Mouse (Mus musculus) left cerebral cortex, adult 9 months (tissue): ENCODE measurements around the gene Eno2.

Source experiments
- DNase-seq, 2 experiments: peaks; one replicate each; pipeline ENCODE4 v3.0.0; 2022; ENCODE audit warnings: low spot score in 2 of 2

The Eno2 gene

GRCm38 (mm10) chr6:124767536-124767919, 1.9 kb downstream of the Eno2 start:
- DNase-seq = no peak

DNA sequence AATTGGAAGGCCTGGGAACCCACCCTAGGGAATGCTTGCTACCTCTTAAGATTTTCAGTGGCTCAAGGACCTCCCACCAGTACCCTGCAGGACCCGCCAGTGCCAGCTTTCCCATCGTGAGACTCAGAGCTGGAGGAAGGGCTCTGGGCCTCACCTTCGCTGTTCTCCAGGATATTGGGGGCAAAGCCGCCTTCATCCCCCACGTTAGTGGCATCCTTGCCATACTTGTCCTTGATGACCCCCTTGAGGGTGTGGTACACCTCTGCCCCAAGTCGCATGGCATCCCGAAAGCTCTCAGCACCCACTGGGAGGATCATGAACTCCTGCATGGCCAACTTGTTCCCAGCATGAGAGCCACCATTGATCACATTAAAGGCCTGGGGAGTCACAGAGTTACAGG, 3.5 kb downstream of the Eno2 start:
- DNase-seq = no peak

DNA sequence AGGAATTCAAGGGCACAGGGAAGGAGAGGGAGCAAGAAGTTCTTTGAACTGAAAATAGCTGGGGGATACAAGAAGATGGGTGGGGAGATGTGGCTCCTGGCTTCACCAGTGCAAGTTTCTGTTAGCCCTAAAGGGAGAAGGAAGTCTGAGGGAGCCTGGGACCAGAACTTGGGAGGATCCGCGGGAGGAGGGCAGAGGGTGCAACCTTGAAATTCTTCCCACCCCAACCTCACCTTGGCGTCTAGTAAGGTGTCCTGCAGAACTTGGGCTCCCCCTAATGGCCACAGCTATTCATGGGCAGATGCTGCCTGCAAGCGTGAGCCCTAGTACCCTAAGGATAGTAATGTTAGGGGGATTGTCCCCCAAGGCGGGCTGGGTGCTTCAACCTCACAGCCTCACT, 10.2 kb downstream of the Eno2 start:
- DNase-seq = peak in 1 of 2 experiments; percentile 89

DNA sequence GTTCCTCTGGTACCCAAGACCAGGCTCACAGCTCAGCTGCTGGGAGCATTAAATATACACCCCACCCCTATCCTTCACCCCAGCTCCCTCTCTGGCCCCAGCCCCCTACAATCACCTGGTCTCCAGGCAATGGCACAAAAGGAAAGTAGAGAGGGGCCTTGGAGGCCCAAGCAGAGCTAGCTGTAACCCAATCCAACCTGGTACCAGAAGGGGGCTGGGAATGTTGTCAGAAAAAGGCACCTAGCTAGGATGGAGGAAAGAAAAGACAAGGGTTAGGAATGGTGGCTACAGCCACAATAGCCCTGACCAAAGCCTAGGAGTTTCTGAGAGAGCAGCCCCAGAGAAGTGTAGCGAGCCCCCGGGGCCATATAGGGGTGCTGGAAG, 10.6 kb downstream of the Eno2 start:
- no peak for DNase-seq

DNA sequence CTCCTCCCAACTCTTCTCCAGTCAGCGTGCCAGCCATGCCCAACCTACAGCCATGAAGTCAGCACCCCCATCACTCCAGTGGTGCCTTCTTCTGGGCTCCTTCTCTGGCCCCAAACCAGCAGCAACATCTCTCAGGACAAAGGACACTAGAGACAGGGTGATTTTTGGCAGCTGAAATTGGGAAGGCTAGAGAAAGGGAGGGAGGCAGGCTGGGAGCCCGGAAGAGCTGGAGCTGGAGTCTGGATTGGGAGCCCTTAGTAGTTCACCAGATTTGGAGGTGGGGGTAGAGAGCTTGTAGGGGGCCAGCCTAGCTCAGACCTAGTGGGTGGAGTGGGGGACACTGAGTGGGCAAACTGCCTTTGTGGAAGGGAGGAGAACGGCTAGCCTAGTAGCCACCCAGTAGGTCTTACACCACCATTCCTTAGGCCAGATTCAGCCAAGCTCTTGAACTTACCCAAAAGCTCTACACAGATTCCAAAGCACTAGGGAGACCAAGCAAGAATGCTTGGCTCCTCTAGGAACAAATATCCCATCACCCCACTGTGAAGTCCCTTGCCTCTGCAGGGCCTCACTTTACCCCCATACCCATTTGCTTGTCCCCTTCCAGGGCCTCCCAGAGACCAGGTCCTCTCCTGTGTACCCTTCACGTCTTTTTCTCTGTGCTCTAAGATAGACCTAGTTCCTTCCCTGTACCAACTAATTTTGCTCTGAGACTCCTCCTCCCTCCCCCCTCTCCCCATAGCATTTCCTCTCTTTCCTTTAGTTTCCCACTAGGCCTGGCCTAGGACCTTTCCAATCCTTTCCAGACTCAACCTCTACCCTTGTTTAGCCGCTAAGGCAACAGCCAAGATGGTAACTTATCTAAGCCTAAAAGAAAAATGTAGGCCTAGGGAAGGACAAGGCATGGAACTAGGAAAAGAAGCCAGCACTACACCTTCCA, 11.3 kb downstream of the Eno2 start:
- DNase-seq = peak in 1 of 2 experiments; percentile 62

DNA sequence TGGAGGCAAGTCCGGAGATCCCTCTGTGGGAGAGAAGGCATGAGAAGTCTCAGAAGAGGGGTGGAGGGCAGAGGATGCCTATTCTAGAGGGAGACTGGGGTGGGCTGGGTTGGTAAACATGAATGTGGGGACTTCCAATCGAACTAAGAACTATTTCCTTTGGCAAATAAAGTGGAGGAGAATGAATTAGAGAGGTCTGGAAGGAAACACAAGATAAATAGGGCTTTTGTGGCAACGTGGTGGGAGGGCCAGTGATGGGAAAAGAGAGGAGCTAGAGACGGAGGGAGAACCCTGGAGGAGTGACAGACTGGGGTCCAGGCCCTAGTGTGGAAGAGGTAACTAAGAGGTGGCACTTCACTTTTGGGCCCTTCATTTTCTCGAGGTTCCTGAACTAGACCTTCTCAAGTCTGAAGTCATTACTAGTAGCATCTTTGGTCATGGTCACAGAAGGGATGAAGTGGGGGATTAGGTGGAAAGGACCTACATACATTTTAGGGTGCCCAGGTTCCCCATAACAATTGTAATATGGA, 12.1 kb downstream of the Eno2 start:
- DNase-seq = no peak

- DNase-seq = peak in 1 of 2 experiments; percentile 77
Measured at GRCm38 (mm10) chr6:124756652-124757350, 12.7 kb downstream of the Eno2 start.

DNA sequence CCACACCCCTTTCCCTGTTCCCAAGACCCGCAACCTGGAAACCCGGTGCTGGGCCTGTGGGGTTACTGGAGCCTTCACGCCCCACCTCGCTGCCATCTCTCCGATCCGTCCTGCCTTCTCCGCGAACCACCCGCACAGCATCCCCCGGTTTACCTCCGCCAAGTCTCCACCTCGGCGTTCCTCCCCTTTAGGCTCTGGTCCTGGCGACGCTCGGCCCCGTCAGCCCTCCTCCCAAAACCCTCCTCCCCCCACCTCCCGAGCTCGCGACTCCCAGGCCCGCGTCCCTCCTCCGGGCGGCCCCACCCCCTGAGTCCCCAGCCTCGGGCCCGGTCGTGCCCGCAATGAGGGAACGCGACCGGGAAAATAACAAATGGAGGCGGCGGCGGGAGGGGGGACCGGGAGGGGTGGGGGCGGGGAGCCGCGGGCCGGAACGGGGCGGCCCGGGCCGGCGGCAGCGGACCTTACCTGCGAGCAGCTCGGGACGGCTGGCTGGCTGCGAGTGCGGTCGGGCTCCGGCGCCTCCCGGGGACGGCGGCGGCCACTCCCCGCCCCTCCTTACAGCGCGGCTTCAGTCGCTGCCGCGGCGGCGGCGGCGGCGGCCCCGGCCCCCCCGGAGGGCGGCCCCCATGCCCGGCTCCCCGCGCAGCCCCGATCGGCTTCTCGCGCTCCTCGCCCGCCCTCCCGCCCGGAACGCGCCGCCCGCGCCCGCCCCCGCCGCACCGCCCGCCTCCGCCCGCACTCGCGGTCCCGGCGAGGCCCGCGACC, 13.5 kb downstream of the Eno2 start, which contains the start of the genes Gm45234 and Atn1:
Gene Gm45234 (minus strand): TSS at position 191 of the 765 bp plus-strand sequence.
Gene Atn1 (minus strand): TSS at position 694 of the 765 bp plus-strand sequence.
- no peak for DNase-seq

GRCm38 (mm10) chr6:124755306-124755705, 14.2 kb downstream of the Eno2 start:
- DNase-seq = no peak

GRCm38 (mm10) chr6:124753861-124754260, 15.6 kb downstream of the Eno2 start:
- DNase-seq = no peak

DNA sequence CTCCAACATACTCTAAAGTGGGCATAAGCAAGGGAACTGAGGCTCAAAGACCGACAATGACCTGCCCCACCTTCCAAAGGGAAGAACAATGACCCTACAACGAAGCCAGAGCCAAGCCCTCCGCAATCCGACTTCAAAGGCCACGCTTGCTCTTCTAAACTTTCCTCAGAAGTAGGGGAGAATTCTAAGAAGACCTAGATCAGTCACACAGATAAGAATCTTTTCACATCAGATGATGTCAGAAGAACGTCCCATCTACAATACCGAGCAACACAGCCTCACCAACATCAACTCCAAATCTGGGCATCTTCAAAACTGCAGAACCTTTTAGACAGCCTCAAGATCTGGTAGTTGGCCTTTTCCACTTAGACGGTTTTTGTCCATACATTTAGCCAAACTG, 19.1 kb downstream of the Eno2 start:
- DNase-seq = no peak

DNA sequence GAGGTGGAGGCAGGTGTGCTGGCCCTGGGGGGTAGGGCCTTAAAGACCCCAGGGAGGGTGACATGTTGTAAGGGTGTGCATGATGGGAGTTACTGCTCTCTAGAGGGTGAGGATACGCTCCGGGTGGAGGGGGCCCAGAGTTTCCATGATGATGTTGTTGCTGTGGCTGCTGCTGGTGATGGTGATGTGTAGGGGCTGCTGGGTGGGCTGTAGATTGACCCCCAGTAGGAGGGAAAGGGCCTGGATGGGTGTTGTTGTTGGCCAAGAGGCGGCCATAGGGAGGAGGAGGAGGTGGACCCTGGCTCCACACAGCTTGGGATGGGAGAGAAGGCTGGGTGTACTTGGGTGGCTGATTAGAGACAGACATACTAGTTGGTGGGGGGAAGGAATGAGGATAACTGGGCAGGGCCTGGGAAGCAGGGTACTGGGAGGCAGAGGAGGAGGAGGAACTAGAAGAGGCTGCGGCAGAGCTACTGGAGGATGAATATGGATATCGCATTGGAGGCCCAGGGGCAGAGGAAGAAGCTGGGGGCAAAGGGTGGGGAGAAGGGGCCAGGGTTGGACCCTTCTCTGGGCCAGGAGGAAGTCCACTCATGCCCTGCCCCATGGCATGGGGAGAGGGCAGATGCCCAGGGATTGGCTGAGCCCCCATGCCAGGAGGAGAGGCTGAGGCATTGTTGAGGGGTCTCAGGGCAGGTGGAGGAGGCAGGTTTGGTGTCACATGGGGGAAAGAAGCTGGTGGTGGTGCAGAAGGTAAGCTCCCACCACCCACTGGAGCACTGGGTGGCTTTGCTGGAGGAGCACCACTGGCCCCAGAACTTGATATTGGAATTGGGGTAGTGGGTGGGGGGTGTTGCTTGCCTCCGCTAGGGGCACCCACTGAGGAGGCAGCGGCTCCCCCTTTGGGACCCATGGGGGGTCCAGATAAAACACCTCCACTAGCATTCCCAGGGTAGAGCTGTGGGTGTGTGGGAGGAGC, 22.5 kb downstream of the Eno2 start:
- DNase-seq = no peak

- DNase-seq = no peak
Measured at GRCm38 (mm10) chr6:124746296-124746605, 23.2 kb downstream of the Eno2 start.

DNA sequence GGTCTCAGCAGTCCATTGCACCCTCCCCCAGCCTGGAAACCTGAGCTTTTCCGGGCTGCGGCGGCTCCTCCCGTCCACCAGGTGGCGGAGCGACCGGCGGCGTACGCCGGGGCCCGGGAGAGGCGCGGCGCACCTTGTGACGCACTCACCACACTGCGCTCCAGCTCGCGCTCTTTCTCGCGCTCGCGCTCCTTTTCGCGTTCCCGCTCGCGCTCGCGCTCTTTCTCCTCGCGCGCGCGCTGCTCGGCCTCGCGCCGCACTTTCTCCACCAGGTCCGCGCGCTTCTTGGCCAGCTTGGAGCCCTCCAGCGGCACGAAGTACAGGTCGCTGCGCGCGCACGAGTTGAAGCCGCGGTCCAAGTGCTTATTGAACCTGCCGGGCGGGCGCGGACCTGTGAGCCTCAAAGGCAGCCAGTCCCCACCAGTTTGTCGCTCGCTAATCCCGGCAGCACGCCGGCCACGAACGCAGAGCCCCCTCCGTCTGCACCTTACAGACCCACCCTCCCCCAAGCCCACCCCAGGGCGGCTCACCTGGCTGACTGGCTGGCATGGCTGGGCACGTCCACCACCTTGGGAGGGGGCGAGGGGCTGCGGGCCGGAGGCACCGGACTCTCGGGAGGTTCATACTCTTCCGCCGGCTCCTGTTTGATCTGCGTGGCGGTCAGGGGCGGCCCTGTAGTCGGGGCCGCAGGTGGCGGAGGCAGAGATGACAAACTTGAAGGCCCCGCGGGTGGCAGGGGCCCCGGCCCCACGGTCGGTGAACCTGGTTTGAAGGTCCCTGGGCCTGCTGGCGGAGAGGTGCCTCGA, 23.8 kb downstream of the Eno2 start:
- peak; percentile 86 to 93 for DNase-seq

GRCm38 (mm10) chr6:124744755-124745321, 24.6 kb downstream of the Eno2 start:
- peak in 1 of 2 experiments; percentile 45 for DNase-seq

- DNase-seq = no peak
Measured at GRCm38 (mm10) chr6:124743647-124744046, 25.8 kb downstream of the Eno2 start.

- no peak for DNase-seq
Measured at GRCm38 (mm10) chr6:124742839-124743514, 26.5 kb downstream of the Eno2 start.

DNA sequence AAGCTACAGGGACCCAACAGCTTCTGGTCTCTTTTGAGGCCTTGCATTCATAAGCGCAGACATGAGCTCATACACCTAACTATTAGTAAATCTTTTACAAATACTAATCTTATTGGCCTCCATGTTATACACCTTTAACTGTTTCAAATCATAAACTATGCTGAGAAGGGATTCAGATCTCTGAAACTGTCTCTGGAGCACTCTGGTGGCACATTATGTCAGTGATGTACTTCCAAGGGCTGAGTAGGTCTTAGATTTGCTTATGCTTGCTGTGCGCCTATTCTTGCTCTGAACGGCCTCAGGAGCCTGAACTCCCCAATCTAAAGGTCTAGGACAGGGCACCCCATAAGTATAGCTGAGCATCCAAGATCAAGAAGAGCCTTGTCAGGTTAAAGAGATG, 27.6 kb downstream of the Eno2 start:
- no peak for DNase-seq
